Mouse (Mus musculus) neural tube, embryonic 11.5 days (tissue): ENCODE results near the gene Gli3. TPM values are rescaled to one million over a fixed set of nuclear protein-coding genes. Genes with fewer than 3 reads are reported as not detected.

Experiments
- ATAC-seq: fragments of 200-750 bp; cut with Nextera tagmentation; 2 replicates; pipeline ENCODE4 v1.8.0; 2017; ENCODE audit warnings: moderate number of reproducible peaks, mild to moderate bottlenecking, moderate TSS enrichment, moderate library complexity; ENCODE audit not compliant: insufficient read depth, low FRiP score, low TSS enrichment
- DNase-seq: peaks from one replicate; pipeline ENCODE4 v3.0.0-alpha.2; 2015; ENCODE audit warnings: low spot score
- H3K27ac ChIP-seq: fragments of 300-500 bp; sonication (generic); 2 replicates; pipeline ENCODE4 v1.5.1; 2014; ENCODE audit warnings: low read depth, mild to moderate bottlenecking, low read length
- H3K27me3 ChIP-seq: fragments of 300-500 bp; sonication (generic); 2 replicates; pipeline ENCODE4 v1.6.1; 2014; ENCODE audit warnings: mild to moderate bottlenecking, low read length, mixed read lengths; ENCODE audit not compliant: control insufficient read depth, insufficient read depth
- H3K36me3 ChIP-seq: fragments of 300-500 bp; sonication (generic); 2 replicates; pipeline ENCODE4 v1.6.1; 2014; ENCODE audit warnings: mild to moderate bottlenecking, low read length, moderate library complexity, mixed read lengths; ENCODE audit not compliant: control insufficient read depth, insufficient read depth
- H3K4me1 ChIP-seq: fragments of 300-500 bp; sonication (generic); 2 replicates; pipeline ENCODE4 v1.6.1; 2014; ENCODE audit warnings: low read length, mixed read lengths; ENCODE audit not compliant: control insufficient read depth, insufficient read depth
- H3K4me2 ChIP-seq: fragments of 300-500 bp; sonication (generic); 2 replicates; pipeline ENCODE4 v1.6.1; 2014; ENCODE audit warnings: low read depth, mild to moderate bottlenecking, moderate library complexity
- H3K4me3 ChIP-seq: fragments of 300-500 bp; sonication (generic); 2 replicates; pipeline ENCODE4 v1.5.1; 2014; ENCODE audit warnings: low read depth, low read length
- H3K9ac ChIP-seq: fragments of 300-500 bp; sonication (generic); 2 replicates; pipeline ENCODE4 v1.6.1; 2014; ENCODE audit warnings: mild to moderate bottlenecking, low read length
- H3K9me3 ChIP-seq: fragments of 300-500 bp; sonication (generic); 2 replicates; pipeline ENCODE4 v1.6.1; 2016; ENCODE audit warnings: low read length; ENCODE audit not compliant: control insufficient read depth
- WGBS: fragments of 180-500 bp; shearing (Covaris S2); extraction: QIAGEN DNeasy Blood & Tissue Kit; methylation state at CpG from one replicate; pipeline ENCODE4 v1.1.7; 2014; 5-methylcytosine and 5-hydroxymethylcytosine counted together
- polyA plus RNA-seq: library from polyadenylated mRNA; unstranded; fragments of >200 nt; fragmentation: Nextera tagmentation; extraction: Ambion mirVana; gene quantifications from 2 replicates; pipeline ENCODE4 v1.2.1, GENCODE M21; 2014

The Gli3 gene
- polyA plus RNA-seq, 1 experiment from 2014 or later: 32.3 TPM

DNA sequence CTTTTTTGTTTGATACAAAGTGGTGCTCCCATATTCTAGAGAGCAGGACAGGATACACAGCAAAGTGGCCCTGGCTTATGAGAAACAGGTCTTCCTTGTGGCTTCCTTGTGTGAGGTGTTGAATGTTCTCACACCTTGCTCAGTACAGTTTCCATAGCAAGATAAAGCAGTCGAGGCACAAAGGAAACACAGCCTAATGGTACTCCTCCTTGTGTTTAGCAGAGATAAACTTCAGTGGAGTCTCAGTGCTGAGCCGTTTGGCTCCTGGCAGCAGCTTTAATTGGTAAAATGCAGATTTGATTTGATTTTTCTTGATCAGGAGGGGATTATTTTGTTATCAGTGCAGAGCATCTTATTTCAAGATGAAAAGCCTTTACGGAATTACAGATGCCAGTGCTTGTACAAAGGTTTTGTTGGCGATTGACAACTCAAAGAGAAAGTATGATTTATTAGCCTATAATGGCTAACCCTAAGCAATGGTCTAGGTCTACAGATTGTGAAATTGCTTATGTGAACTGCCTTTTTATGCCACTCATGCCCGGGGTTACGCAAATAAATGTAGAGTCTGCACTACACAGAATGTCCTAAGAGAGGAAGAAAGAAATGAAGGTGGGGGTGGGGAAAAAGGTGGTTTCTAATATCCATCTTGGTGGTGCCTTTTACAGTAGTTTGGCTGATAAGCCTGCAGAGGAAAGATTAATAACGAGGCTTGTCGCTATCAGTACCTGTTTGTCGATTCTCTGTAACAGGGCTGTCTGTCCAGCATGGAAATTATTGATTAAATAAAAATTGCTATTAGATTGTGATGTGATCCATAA is 207.3 kb downstream of the Gli3 start:
- no peak overlapping the region for H3K4me3 ChIP-seq
- H3K9ac ChIP-seq: no peak overlapping the region
- H3K27ac ChIP-seq: no peak overlapping the region
- H3K9me3 ChIP-seq: no peaks in the 10 kb centered on the region
- H3K4me1 ChIP-seq: peaks cover 5% of the 10 kb centered on the region; the same call in 1 of the 2 replicates
- no peaks in the 10 kb centered on the region for H3K27me3 ChIP-seq
- no peaks in the 10 kb centered on the region for H3K36me3 ChIP-seq
- ATAC-seq: no peak
- no peak overlapping the region for H3K4me2 ChIP-seq
- no peak for DNase-seq
- WGBS: 78% methylated on average over 9 of the region's 9 CpGs

DNA sequence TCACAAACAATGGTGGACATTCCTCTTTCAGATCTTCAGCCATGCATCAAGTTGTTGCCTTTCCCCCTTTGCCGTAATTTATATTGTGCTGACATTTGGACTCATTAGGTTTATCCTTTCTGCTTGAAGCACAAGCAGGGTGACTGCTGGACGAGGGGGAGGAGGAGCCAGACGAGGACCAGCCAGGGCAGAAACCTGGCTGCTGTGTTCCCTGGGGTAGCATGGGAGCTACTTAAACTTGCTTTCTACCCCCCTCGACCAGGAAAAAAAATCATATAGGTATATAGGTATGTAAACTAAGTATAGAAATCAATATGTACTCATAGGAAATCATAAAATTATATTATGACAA is 207.9 kb downstream of the Gli3 start:
- 58% methylated on average over 4 of the region's 4 CpGs for WGBS
- no peak; the same call in 1 of the 2 replicates for ATAC-seq

DNA sequence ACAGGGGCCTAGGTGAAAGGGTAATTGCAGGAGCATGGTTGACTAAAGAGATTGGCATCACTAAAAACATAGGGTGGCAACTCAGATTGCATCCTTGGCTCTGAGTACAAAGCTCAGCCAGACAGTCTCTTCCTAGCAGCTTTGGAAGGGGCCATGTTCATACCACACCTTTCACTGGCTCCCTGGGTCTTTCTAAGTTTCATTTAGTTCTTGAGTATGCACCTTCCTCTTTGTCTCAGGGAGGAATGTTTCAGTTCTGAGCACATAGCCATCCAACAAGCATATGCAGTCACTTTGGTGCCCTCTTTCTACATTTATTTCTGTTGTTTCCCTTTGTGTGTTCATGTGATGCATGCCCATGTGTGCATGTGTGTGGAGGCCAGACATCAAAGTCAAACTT is 212.4 kb downstream of the Gli3 start:
- H3K9me3 ChIP-seq: no peaks in the 10 kb centered on the region
- no peak overlapping the region for H3K4me2 ChIP-seq
- H3K36me3 ChIP-seq: no peaks in the 10 kb centered on the region
- DNase-seq: no peak
- H3K27me3 ChIP-seq: no peaks in the 10 kb centered on the region
- no peak for ATAC-seq
- H3K4me3 ChIP-seq: no peak overlapping the region
- H3K27ac ChIP-seq: no peak overlapping the region
- H3K9ac ChIP-seq: no peak overlapping the region
- no peaks in the 10 kb centered on the region for H3K4me1 ChIP-seq

More for the DNA sequence above, 207.9 kb downstream of the Gli3 start:
- DNase-seq: no peak
- Histone ChIP-seq H3K36me3 (no peaks in the 10 kb centered on the region), H3K27ac (no peak overlapping the region), H3K4me2 (no peak overlapping the region), H3K4me3 (no peak overlapping the region), H3K9me3 (no peaks in the 10 kb centered on the region), H3K27me3 (no peaks in the 10 kb centered on the region), H3K4me1 (peaks cover 2% of the 10 kb centered on the region; the same call in 1 of the 2 replicates), H3K9ac (no peak overlapping the region)

DNA sequence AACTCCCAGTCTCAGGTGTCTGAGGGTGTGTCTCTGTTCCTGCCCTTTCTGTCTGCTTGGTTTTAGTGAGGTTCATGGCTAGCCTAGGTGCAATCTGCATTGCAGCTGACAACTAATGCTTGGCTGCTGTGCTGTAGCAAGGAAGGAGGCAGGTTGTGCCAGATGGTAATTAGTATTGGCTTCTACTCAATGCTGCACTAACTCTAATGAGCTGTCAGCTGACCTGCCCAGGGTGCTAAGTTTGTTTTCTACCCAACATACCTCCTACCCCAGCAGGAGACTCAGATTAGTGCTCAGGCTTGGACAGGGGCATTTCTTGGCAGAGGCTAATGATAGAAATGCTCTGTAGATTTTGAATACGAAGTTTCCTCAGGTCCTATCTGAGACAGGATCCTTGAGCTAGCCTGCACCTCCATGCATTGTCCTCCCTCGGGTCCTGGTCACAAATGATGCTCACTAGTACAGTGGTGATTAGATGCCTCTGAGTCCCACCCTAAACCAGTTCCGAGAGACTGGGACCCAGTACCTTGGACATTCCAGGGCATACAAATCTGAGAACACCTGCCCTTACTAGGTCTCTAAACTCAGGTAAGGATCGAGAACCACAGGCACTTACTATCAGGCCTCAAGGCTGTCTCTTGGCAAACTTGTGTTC is 214.2 kb downstream of the Gli3 start:
- 88% methylated on average over 4 of the region's 4 CpGs for WGBS
- Histone ChIP-seq H3K4me3 (no peak overlapping the region), H3K4me2 (no peak overlapping the region), H3K9me3 (no peaks in the 10 kb centered on the region), H3K9ac (no peak overlapping the region), H3K4me1 (no peaks in the 10 kb centered on the region), H3K27me3 (no peaks in the 10 kb centered on the region), H3K27ac (no peak overlapping the region), H3K36me3 (no peaks in the 10 kb centered on the region)
- ATAC-seq (no peak), DNase-seq (no peak)

DNA sequence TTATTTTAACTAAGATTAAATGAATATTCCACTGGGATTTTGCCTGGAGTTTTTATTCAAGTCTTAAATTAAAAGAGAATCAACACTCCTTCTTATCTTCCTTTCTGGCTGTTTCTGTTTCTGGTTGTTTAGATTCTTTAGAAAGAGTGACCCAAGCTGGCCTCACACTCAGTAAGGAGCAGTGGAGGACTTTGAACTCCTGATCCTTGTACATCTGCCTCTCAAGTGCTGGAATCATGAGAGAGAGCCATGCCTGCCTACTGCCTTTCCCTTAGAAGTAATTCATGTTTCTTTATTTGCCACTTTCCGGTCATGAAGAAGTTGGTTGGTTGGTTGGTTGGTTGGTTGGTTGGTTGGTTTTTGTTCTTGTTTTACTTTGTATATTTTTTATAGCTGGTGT is 218.5 kb downstream of the Gli3 start:
- H3K4me3 ChIP-seq: no peak overlapping the region
- H3K36me3 ChIP-seq: no peaks in the 10 kb centered on the region
- no peaks in the 10 kb centered on the region for H3K27me3 ChIP-seq
- 97% methylated on average over 1 of the region's 1 CpGs for WGBS
- no peaks in the 10 kb centered on the region for H3K4me1 ChIP-seq
- H3K9me3 ChIP-seq: no peaks in the 10 kb centered on the region
- ATAC-seq (no peak), DNase-seq (no peak)
- no peak overlapping the region for H3K4me2 ChIP-seq
- no peak overlapping the region for H3K27ac ChIP-seq
- H3K9ac ChIP-seq: no peak overlapping the region

- no peaks in the 10 kb centered on the region for H3K27me3 ChIP-seq
- no peaks in the 10 kb centered on the region for H3K36me3 ChIP-seq
- WGBS: 83% methylated on average over 1 of the region's 1 CpGs
- H3K4me2 ChIP-seq: no peak overlapping the region
- H3K4me3 ChIP-seq: no peak overlapping the region
- H3K9me3 ChIP-seq: no peaks in the 10 kb centered on the region
- no peak overlapping the region for H3K27ac ChIP-seq
- ATAC-seq: no peak
- no peak overlapping the region for H3K9ac ChIP-seq
- no peak for DNase-seq
- H3K4me1 ChIP-seq: no peaks in the 10 kb centered on the region
Observed at GRCm38 (mm10) chr13:15683006-15683405, 220.0 kb downstream of the Gli3 start.

DNA sequence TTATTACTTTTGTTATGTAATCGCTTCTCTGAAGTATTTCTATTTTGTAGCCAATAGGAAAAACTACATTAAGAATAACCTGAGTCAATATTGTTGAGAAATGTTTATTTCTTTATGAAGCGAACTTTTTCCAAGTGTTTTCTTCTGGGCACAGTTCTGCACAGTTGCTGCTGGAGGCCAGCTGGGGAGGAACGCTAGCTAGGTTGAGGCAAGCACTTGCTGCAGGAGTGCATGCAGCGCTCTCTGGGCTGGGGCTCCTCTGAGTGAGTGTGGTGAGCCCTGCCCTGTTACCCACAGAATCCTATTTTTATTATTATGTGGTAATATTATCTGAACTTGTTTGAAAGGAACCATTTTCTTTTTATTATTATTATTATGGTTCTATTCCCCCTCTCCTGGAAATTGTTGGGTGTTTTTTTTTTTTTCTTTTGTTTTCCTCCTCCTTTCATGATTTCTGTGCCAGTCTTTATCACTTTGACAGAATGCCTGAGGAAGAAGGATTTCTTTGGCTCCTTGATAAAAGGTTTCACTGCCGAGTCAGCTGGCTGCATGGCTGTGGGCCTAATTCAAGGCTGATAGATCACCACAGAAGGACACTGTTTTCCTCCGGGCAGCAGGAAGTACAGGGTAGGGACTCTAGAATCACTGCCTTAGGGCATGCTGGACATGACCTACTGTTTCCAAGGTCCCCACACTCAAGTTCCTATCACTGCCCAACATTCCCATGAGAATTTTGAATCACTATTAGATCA is 225.2 kb downstream of the Gli3 start:
- WGBS: 76% methylated on average over 6 of the region's 6 CpGs
- Histone ChIP-seq H3K4me2 (no peak overlapping the region), H3K36me3 (no peaks in the 10 kb centered on the region), H3K27me3 (no peaks in the 10 kb centered on the region), H3K4me3 (no peak overlapping the region), H3K4me1 (no peaks in the 10 kb centered on the region), H3K9me3 (no peaks in the 10 kb centered on the region), H3K9ac (no peak overlapping the region), H3K27ac (no peak overlapping the region)
- ATAC-seq (no peak), DNase-seq (no peak)

- no peaks in the 10 kb centered on the region for H3K36me3 ChIP-seq
- H3K4me3 ChIP-seq: no peak overlapping the region
- H3K27ac ChIP-seq: no peak overlapping the region
- no peaks in the 10 kb centered on the region for H3K4me1 ChIP-seq
- ATAC-seq (no peak), DNase-seq (no peak)
- H3K4me2 ChIP-seq: no peak overlapping the region
- WGBS: 93% methylated on average over 5 of the region's 5 CpGs
- H3K27me3 ChIP-seq: no peaks in the 10 kb centered on the region
- no peak overlapping the region for H3K9ac ChIP-seq
- no peaks in the 10 kb centered on the region for H3K9me3 ChIP-seq
Observed at GRCm38 (mm10) chr13:15688826-15689501, 225.9 kb downstream of the Gli3 start.
